Mouse (Mus musculus) liver, adult 2 months (tissue): ENCODE measurements at regions not wholly inside any gene's neighbourhood (a gene's known extent, or its start where the extent isn't known, plus 50 kb on each side); places are given as distances from the start of the nearest gene placed in this dataset.
"Not testable (repeated sequence)": the region's sequence is repeated elsewhere in the genome, so short reads cannot be mapped to it uniquely, and the experiment has no call there.

Source experiments
- DNase-seq: peaks from one replicate; pipeline ENCODE4 v3.0.0-alpha.2; 2011; ENCODE audit warnings: low read depth, low spot score; ENCODE audit errors: extremely low read depth
- H3K27ac ChIP-seq: fragments of 200-500 bp; replicated peaks from 2 replicates; pipeline ENCODE4 v1.5.1; 2012; ENCODE audit warnings: low read depth, mild to moderate bottlenecking, control low read depth, inconsistent platforms, low read length; ENCODE audit not compliant: insufficient read depth
- H3K27me3 ChIP-seq: fragments of 200-500 bp; 2 replicates; pipeline ENCODE4 v1.6.1; 2012; ENCODE audit warnings: mild to moderate bottlenecking, moderate library complexity, low read length, inconsistent platforms; ENCODE audit not compliant: control insufficient read depth, insufficient read depth
- H3K36me3 ChIP-seq: fragments of 200-500 bp; 2 replicates; pipeline ENCODE4 v1.6.1; 2012; ENCODE audit warnings: low read length, inconsistent platforms; ENCODE audit not compliant: control insufficient read depth, insufficient read depth
- H3K4me1 ChIP-seq: fragments of 200-500 bp; 2 replicates; pipeline ENCODE4 v1.6.1; 2011; ENCODE audit warnings: low read length; ENCODE audit not compliant: control insufficient read depth, insufficient read depth
- H3K4me3 ChIP-seq: fragments of 200-500 bp; 2 replicates; pipeline ENCODE4 v1.5.1; 2011; ENCODE audit warnings: low read depth, mild to moderate bottlenecking, control low read depth, low read length, moderate library complexity; ENCODE audit not compliant: insufficient read depth
- H3K79me2 ChIP-seq: fragments of 200-500 bp; 2 replicates; pipeline ENCODE4 v1.6.1; 2012; ENCODE audit warnings: inconsistent platforms, mild to moderate bottlenecking, low read length, moderate library complexity; ENCODE audit not compliant: control insufficient read depth, insufficient read depth
- H3K9ac ChIP-seq: fragments of 200-500 bp; 2 replicates; pipeline ENCODE4 v1.6.1; 2012; ENCODE audit warnings: low read depth, mild to moderate bottlenecking, control low read depth, inconsistent platforms, low read length
- CTCF ChIP-seq: fragments of 200-500 bp; IDR thresholded peaks from 2 replicates; pipeline ENCODE4 v1.5.1; 2011; ENCODE audit warnings: low read depth, low read length, control low read depth
- POLR2A ChIP-seq: fragments of 200-500 bp; IDR thresholded peaks from 2 replicates; pipeline ENCODE4 v1.6.1; 2011; ENCODE audit warnings: low read length, control low read depth; ENCODE audit not compliant: insufficient read depth; ENCODE audit errors: extremely low read depth
- WGBS: fragments of 180-500 bp; shearing (Covaris S2); methylation state at CpG from one replicate; pipeline ENCODE4 v1.1.7; 2018; 5-methylcytosine and 5-hydroxymethylcytosine counted together

GRCm38 (mm10) chr8:93443631-93444030, 64.1 kb upstream of the Ces1h start:
- WGBS, result 71% methylated on average over 2 of the region's 2 CpGs
- H3K27me3 ChIP-seq, H3K27ac ChIP-seq, H3K79me2 ChIP-seq, H3K36me3 ChIP-seq, H3K4me3 ChIP-seq, H3K9ac ChIP-seq, H3K4me1 ChIP-seq, DNase-seq: not testable (repeated sequence)

- DNase-seq, result no peak
- Histone ChIP-seq H3K4me1 (peaks cover 3% of the 10 kb centered on the region), H3K9ac (no peak overlapping the region), H3K27me3 (no peaks in the 10 kb centered on the region), H3K36me3 (no peaks in the 10 kb centered on the region), H3K79me2 (no peaks in the 10 kb centered on the region), H3K4me3 (no peak overlapping the region), H3K27ac (no peak overlapping the region)
- TF ChIP-seq CTCF, result no peak
- no peak for TF ChIP-seq POLR2A
- WGBS, result 93% methylated on average over 3 of the region's 3 CpGs
Measured at GRCm38 (mm10) chr8:93441936-93442335, 62.4 kb upstream of the Ces1h start.

- WGBS, result 76% methylated on average over 12 of the region's 12 CpGs
- H3K4me3 ChIP-seq, DNase-seq, H3K9ac ChIP-seq, H3K79me2 ChIP-seq, H3K4me1 ChIP-seq, H3K27me3 ChIP-seq, H3K27ac ChIP-seq, H3K36me3 ChIP-seq: not testable (repeated sequence)
Measured at GRCm38 (mm10) chr8:93436586-93436985, 57.1 kb upstream of the Ces1h start.

GRCm38 (mm10) chr8:93430637-93431036, 51.1 kb upstream of the Ces1h start:
- Histone ChIP-seq H3K4me3 (no peak overlapping the region), H3K4me1 (no peaks in the 10 kb centered on the region), H3K79me2 (no peaks in the 10 kb centered on the region), H3K9ac (no peak overlapping the region), H3K27me3 (no peaks in the 10 kb centered on the region), H3K36me3 (no peaks in the 10 kb centered on the region), H3K27ac (no peak overlapping the region)
- 0% methylated on average over 3 of the region's 3 CpGs for WGBS
- DNase-seq, result peak; percentile 67
- TF ChIP-seq CTCF (peak; percentile 57), POLR2A (no peak)
